Mouse (Mus musculus) heart, embryonic 13.5 days (tissue): ENCODE measurements around the gene Sec61g. TPM values are rescaled to one million over a fixed set of nuclear protein-coding genes. Genes with fewer than 3 reads are reported as not detected.
"Not testable (repeated sequence)": the region's sequence is repeated elsewhere in the genome, so short reads cannot be mapped to it uniquely, and the experiment has no call there.

Source experiments
- ATAC-seq: fragments of 200-750 bp; cut with Nextera tagmentation; 2 replicates; pipeline ENCODE4 v1.8.0; 2017; ENCODE audit warnings: moderate TSS enrichment; ENCODE audit not compliant: insufficient number of reproducible peaks, low FRiP score, low TSS enrichment; ENCODE audit errors: extremely low read depth
- H3K27ac ChIP-seq: fragments of 300-500 bp; sonication (generic); replicated peaks from 2 replicates; pipeline ENCODE4 v1.5.1; 2015; ENCODE audit warnings: moderate library complexity, mild to moderate bottlenecking, inconsistent platforms
- H3K27me3 ChIP-seq: fragments of 300-500 bp; sonication (generic); replicated peaks from 2 replicates; pipeline ENCODE4 v1.6.1; 2015; ENCODE audit warnings: mild to moderate bottlenecking, inconsistent platforms
- H3K36me3 ChIP-seq: fragments of 300-500 bp; sonication (generic); 2 replicates; pipeline ENCODE4 v1.6.1; 2015; ENCODE audit warnings: mild to moderate bottlenecking, inconsistent platforms
- H3K4me1 ChIP-seq: fragments of 300-500 bp; sonication (generic); 2 replicates; pipeline ENCODE4 v1.6.1; 2015; ENCODE audit warnings: inconsistent platforms
- H3K4me2 ChIP-seq: fragments of 300-500 bp; sonication (generic); 2 replicates; pipeline ENCODE4 v1.6.1; 2015; ENCODE audit warnings: inconsistent platforms, mild to moderate bottlenecking, moderate library complexity
- H3K4me3 ChIP-seq: fragments of 300-500 bp; sonication (generic); 2 replicates; pipeline ENCODE4 v1.5.1; 2015; ENCODE audit warnings: moderate library complexity, mild to moderate bottlenecking, inconsistent platforms
- H3K9ac ChIP-seq: fragments of 300-500 bp; sonication (generic); 2 replicates; pipeline ENCODE4 v1.6.1; 2015; ENCODE audit warnings: inconsistent platforms, mild to moderate bottlenecking, moderate library complexity
- H3K9me3 ChIP-seq: fragments of 300-500 bp; sonication (generic); 2 replicates; pipeline ENCODE4 v1.6.1; 2016; ENCODE audit warnings: inconsistent platforms
- WGBS: fragments of 180-500 bp; shearing (Covaris S2); methylation state at CpG from one replicate; pipeline ENCODE4 v1.1.7; 2015; ENCODE audit warnings: mixed read lengths; 5-methylcytosine and 5-hydroxymethylcytosine counted together
- polyA plus RNA-seq: library from polyadenylated mRNA; unstranded; fragments of >200 nt; fragmentation: Nextera tagmentation; extraction: Ambion mirVana; gene quantifications from 2 replicates; pipeline ENCODE4 v1.2.1, GENCODE M21; 2015

Sec61g gene
- polyA plus RNA-seq, 1 experiment from 2014 or later, result 31.4 TPM

GRCm38 (mm10) chr11:16515081-16515480 lies 6.8 kb upstream of the Sec61g start:
- not testable (repeated sequence) for H3K9me3 ChIP-seq, H3K4me1 ChIP-seq, H3K4me3 ChIP-seq, H3K27me3 ChIP-seq, H3K4me2 ChIP-seq, H3K36me3 ChIP-seq, H3K9ac ChIP-seq, ATAC-seq, H3K27ac ChIP-seq
- WGBS, result 92% methylated on average over 16 of the region's 16 CpGs

- not testable (repeated sequence) for H3K27ac ChIP-seq, H3K9ac ChIP-seq, H3K27me3 ChIP-seq, H3K4me1 ChIP-seq, H3K9me3 ChIP-seq, ATAC-seq, H3K4me3 ChIP-seq, H3K36me3 ChIP-seq
- H3K4me2 ChIP-seq, result peak overlapping the region; percentile 30; the same call in 1 of the 2 replicates
- 41% methylated on average over 23 of the region's 23 CpGs for WGBS
Observed at GRCm38 (mm10) chr11:16514221-16514620, 5.9 kb upstream of the Sec61g start.

GRCm38 (mm10) chr11:16507385-16508051 lies 766 bp downstream of the Sec61g start:
- Histone ChIP-seq H3K27ac (peak overlapping the region; percentile 97), H3K4me2 (peak overlapping the region; percentile 85), H3K9me3 (no peaks in the 10 kb centered on the region), H3K4me1 (peaks cover 15% of the 10 kb centered on the region), H3K36me3 (peaks cover 35% of the 10 kb centered on the region), H3K9ac (peak overlapping the region; percentile 98), H3K4me3 (peak overlapping the region; percentile 91), H3K27me3 (no peaks in the 10 kb centered on the region)
- WGBS, result 3% methylated on average over 26 of the region's 26 CpGs
- peak; percentile 35; the same call in 1 of the 2 replicates for ATAC-seq

- 91% methylated on average over 6 of the region's 6 CpGs for WGBS
- no peak for ATAC-seq
- Histone ChIP-seq H3K4me2 (peak overlapping the region; percentile 85), H3K9ac (no peak overlapping the region), H3K27ac (no peak overlapping the region), H3K4me1 (peaks cover 15% of the 10 kb centered on the region), H3K27me3 (no peaks in the 10 kb centered on the region), H3K36me3 (peaks cover 49% of the 10 kb centered on the region), H3K4me3 (peak overlapping the region; percentile 91), H3K9me3 (no peaks in the 10 kb centered on the region)
Observed at GRCm38 (mm10) chr11:16505999-16506398, 2.3 kb downstream of the Sec61g start.

- no peaks in the 10 kb centered on the region for H3K27me3 ChIP-seq
- peaks cover 63% of the 10 kb centered on the region for H3K36me3 ChIP-seq
- 0 out of 2 replicates have a peak overlapping the region, but pooled peaks have one; percentile 9 for H3K4me3 ChIP-seq
- H3K4me2 ChIP-seq, result peak overlapping the region; percentile 41
- H3K9ac ChIP-seq, result no peak overlapping the region
- WGBS, result 65% methylated on average over 5 of the region's 5 CpGs
- H3K4me1 ChIP-seq, result peaks cover 9% of the 10 kb centered on the region
- H3K27ac ChIP-seq, result peak overlapping the region; percentile 40
- no peaks in the 10 kb centered on the region for H3K9me3 ChIP-seq
- no peak for ATAC-seq
Observed at GRCm38 (mm10) chr11:16503150-16503549, 5.1 kb downstream of the Sec61g start.

- H3K9me3 ChIP-seq, result no peaks in the 10 kb centered on the region
- no peak overlapping the region for H3K9ac ChIP-seq
- H3K27ac ChIP-seq, result no peak overlapping the region
- no peaks in the 10 kb centered on the region for H3K27me3 ChIP-seq
- H3K4me1 ChIP-seq, result peaks cover 9% of the 10 kb centered on the region
- 74% methylated on average over 3 of the region's 3 CpGs for WGBS
- no peak for ATAC-seq
- peak overlapping the region; percentile 41; the same call in 1 of the 2 replicates for H3K4me2 ChIP-seq
- no peak overlapping the region for H3K4me3 ChIP-seq
- H3K36me3 ChIP-seq, result peaks cover 63% of the 10 kb centered on the region
Observed at GRCm38 (mm10) chr11:16502744-16503143, 5.5 kb downstream of the Sec61g start.

GRCm38 (mm10) chr11:16498756-16499680 lies 9.3 kb downstream of the Sec61g start:
- 50% methylated on average over 1 of the region's 1 CpGs for WGBS
- Histone ChIP-seq H3K9me3 (no peaks in the 10 kb centered on the region), H3K27ac (no peak overlapping the region), H3K27me3 (no peaks in the 10 kb centered on the region), H3K4me3 (no peak overlapping the region), H3K4me2 (no peak overlapping the region), H3K36me3 (peaks cover 41% of the 10 kb centered on the region), H3K4me1 (no peaks in the 10 kb centered on the region), H3K9ac (no peak overlapping the region)
- no peak for ATAC-seq

Other genes with a start within 250 kb of the Sec61g start
- 2.0 and 2.5 TPM in 2 replicates for gene Egfr, start 243.7 kb upstream of the Sec61g start, polyA plus RNA-seq